In the genomic region with DNA sequence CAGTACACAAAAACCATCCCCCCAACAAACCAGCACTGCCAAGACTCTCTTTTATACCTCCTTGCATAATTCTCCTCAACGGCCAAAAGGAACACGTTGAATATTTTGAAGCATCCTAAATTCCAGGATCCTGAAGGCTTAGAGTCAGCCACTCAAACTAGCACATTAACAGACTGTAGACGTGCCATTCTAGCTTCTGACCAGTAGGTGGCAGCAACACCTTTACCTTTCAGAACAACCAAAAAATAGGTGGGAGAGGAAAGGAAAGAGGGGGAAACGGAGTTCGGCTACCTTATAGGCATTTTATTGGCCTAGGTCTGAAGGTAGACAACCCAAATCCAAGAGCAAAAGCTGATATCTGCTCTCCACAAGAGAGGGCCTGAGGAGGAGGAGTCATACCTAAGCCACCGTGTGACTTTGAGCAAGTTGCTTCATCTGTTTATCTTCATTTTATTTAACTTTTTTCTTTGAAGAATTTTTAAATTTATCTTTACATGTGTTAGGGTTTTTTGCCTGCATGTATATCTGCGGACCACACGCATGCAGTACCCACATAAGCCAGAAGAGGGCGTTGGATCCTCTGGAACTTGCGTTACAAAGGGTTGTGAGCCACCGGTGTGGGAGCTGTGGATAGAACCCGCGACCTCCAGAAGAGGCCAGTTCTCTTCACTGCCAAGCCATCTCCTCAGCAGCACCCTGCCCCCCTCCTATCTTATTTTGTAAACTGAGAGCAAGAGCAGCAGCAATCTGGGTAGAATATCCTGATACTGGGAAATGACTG, we compare ENCODE assay signal across 9 mouse cellular contexts. TPM values are rescaled to one million over a fixed set of nuclear protein-coding genes. Genes with fewer than 3 reads are reported as not detected.
DNase-seq lines count a peak whose midpoint lies in the region; ATAC-seq and TF ChIP-seq lines count a peak whose summit lies in the region.
"Had no signal": no experiment of that assay in that cellular context is flagged by ENCODE, and none has a peak within 500 bp of the region (broad histone marks: within the 10 kb centered on the region; RNA-seq: fewer than 3 reads in every experiment).

No protein-coding gene starts in this region.

- H3K4me3 ChIP-seq in kidney, embryonic 14.5 days (ENCODE audit: low read length) = no peak overlapping the region
- H3K4me3 ChIP-seq in ES-Bruce4 (ENCODE audit: low read depth, low read length) = no peak overlapping the region
- no peak overlapping the region for H3K4me3 ChIP-seq in cerebellum, adult 2 months (replicated peaks; ENCODE audit: insufficient read depth, low read depth, low read length)
- no peak overlapping the region for H3K4me3 ChIP-seq in liver, embryonic 14.5 days (ENCODE audit: insufficient read depth in 1 of 2, low read depth in 2 of 2, low read length in 2 of 2)
- H3K4me3 ChIP-seq: embryonic facial prominence, embryonic 15.5 days; limb, embryonic 15.5 days had no signal

- 0 out of 2 replicates have a peak, but pooled peaks cover 6% of the 10 kb centered on the region for H3K4me1 ChIP-seq in kidney, embryonic 14.5 days (ENCODE audit: control insufficient read depth, insufficient read depth, low read length)
- peaks cover 3% of the 10 kb centered on the region for H3K4me1 ChIP-seq in ES-Bruce4 (ENCODE audit: control insufficient read depth, insufficient read depth, low read length)
- no peaks in the 10 kb centered on the region for H3K4me1 ChIP-seq in cerebellum, adult 2 months (ENCODE audit: control insufficient read depth, insufficient read depth, low read length)
- no peaks in the 10 kb centered on the region; a peak in 1 of 4 replicates for H3K4me1 ChIP-seq in liver, embryonic 14.5 days (replicated peaks; ENCODE audit: control insufficient read depth in 2 of 2, insufficient read depth in 2 of 2, low read length in 1 of 2)

- WGBS in kidney, embryonic 14.5 days = 33% methylated on average over 13 of the region's 13 CpGs
- WGBS in cerebellum, adult 2 months = 36% methylated on average over 13 of the region's 13 CpGs
- 27% methylated on average over 13 of the region's 13 CpGs for WGBS in liver, embryonic 14.5 days (ENCODE audit: insufficient replicate concordance)

- DNase-seq in kidney, adult 11 months = peak; percentile 35
- DNase-seq in cerebellum, adult 2 months = peak; percentile 55 to 63
- peak; percentile 60 for DNase-seq in heart, postnatal 4 days
- peak in 1 of 3 experiments; percentile 47 for DNase-seq in liver, embryonic 14.5 days (ENCODE audit: low read depth in 3 of 3, low spot score in 3 of 3)
- peak; percentile 71 to 72 for DNase-seq in right cerebral cortex, adult 2 months (ENCODE audit: low spot score in 2 of 2)

- no peaks in the 10 kb centered on the region for H3K9me3 ChIP-seq in kidney, embryonic 14.5 days (ENCODE audit: control insufficient read depth, low read length)
- H3K9me3 ChIP-seq in ES-Bruce4 (replicated peaks; ENCODE audit: control insufficient read depth, insufficient read depth, low read length, poor library complexity, severe bottlenecking) = no peaks in the 10 kb centered on the region
- H3K9me3 ChIP-seq in liver, embryonic 14.5 days (ENCODE audit: control insufficient read depth, low read length) = no peaks in the 10 kb centered on the region
- H3K9me3 ChIP-seq: embryonic facial prominence, embryonic 15.5 days; limb, embryonic 15.5 days had no signal

- H3K4me2 ChIP-seq in kidney, embryonic 14.5 days (replicated peaks; ENCODE audit: low read depth, low read length) = no peak overlapping the region
- no peak overlapping the region for H3K4me2 ChIP-seq in liver, embryonic 14.5 days (ENCODE audit: low read depth)
- H3K4me2 ChIP-seq: embryonic facial prominence, embryonic 15.5 days; limb, embryonic 15.5 days had no signal

- TF ChIP-seq CTCF in ES-Bruce4 (IDR thresholded peaks at IDR 0.05; ENCODE audit: low read depth, low read length) = peak; percentile 71
- TF ChIP-seq CTCF in cerebellum, adult 2 months (IDR thresholded peaks at IDR 0.05; ENCODE audit: borderline replicate concordance, insufficient read depth, low read depth, low read length) = peak; percentile 58
- peak; percentile 84 for TF ChIP-seq CTCF in liver, embryonic 14.5 days (IDR thresholded peaks at IDR 0.05; ENCODE audit: low read depth)

- H3K27me3 ChIP-seq in kidney, embryonic 14.5 days (ENCODE audit: control insufficient read depth, insufficient read depth, low read length) = peaks cover 15% of the 10 kb centered on the region
- no peaks in the 10 kb centered on the region for H3K27me3 ChIP-seq in ES-Bruce4 (ENCODE audit: control insufficient read depth, insufficient read depth, low read length, poor library complexity, severe bottlenecking)
- H3K27me3 ChIP-seq in cerebellum, adult 2 months (ENCODE audit: control insufficient read depth, insufficient read depth, low read length) = no peaks in the 10 kb centered on the region
- peaks cover 22% of the 10 kb centered on the region for H3K27me3 ChIP-seq in liver, embryonic 14.5 days (ENCODE audit: control insufficient read depth, insufficient read depth, low read length)

- TF ChIP-seq EP300 in ES-Bruce4 (IDR thresholded peaks at IDR 0.05; ENCODE audit: insufficient read depth, low read depth, low read length) = no peak
- TF ChIP-seq EP300 in liver, embryonic 14.5 days (IDR thresholded peaks at IDR 0.05; ENCODE audit: low read depth) = no peak

- TF ChIP-seq POLR2A in ES-Bruce4 (IDR thresholded peaks at IDR 0.05; ENCODE audit: insufficient read depth, low read length) = no peak
- no peak for TF ChIP-seq POLR2A in cerebellum, adult 2 months (IDR thresholded peaks at IDR 0.05; ENCODE audit: borderline replicate concordance, insufficient read depth, low read length)

- no peak for ATAC-seq in kidney, embryonic 14.5 days (ENCODE audit: low FRiP score, low TSS enrichment)
- ATAC-seq in liver, embryonic 14.5 days (ENCODE audit: insufficient read depth) = no peak

- no peak overlapping the region for H3K9ac ChIP-seq in kidney, embryonic 14.5 days (ENCODE audit: low read depth, low read length)
- peak overlapping the region; percentile 38; the same call in 1 of the 2 replicates for H3K9ac ChIP-seq in ES-Bruce4 (ENCODE audit: low read depth, poor library complexity, severe bottlenecking)
- H3K9ac ChIP-seq in liver, embryonic 14.5 days (replicated peaks) = no peak overlapping the region
- H3K9ac ChIP-seq: embryonic facial prominence, embryonic 15.5 days; limb, embryonic 15.5 days had no signal

- H3K36me3 ChIP-seq in kidney, embryonic 14.5 days (ENCODE audit: control insufficient read depth, insufficient read depth, low read length) = no peaks in the 10 kb centered on the region
- H3K36me3 ChIP-seq in ES-Bruce4 (ENCODE audit: control insufficient read depth, insufficient read depth, low read length, poor library complexity, severe bottlenecking) = no peaks in the 10 kb centered on the region
- no peaks in the 10 kb centered on the region for H3K36me3 ChIP-seq in liver, embryonic 14.5 days (replicated peaks; ENCODE audit: control insufficient read depth, insufficient read depth, low read depth)
- H3K36me3 ChIP-seq: embryonic facial prominence, embryonic 15.5 days; limb, embryonic 15.5 days had no signal

- no peak overlapping the region for H3K27ac ChIP-seq in kidney, embryonic 14.5 days (ENCODE audit: low read depth, low read length)
- peak overlapping the region; percentile 82 for H3K27ac ChIP-seq in ES-Bruce4 (ENCODE audit: insufficient read depth, low read length)
- no peak overlapping the region for H3K27ac ChIP-seq in cerebellum, adult 2 months (ENCODE audit: insufficient read depth, low read length)
- no peak overlapping the region for H3K27ac ChIP-seq in liver, embryonic 14.5 days
- H3K27ac ChIP-seq: embryonic facial prominence, embryonic 15.5 days; limb, embryonic 15.5 days had no signal

RNA-seq across cellular contexts. Expression of a gene that starts 5.3 kb away (rescaled TPM):
- polyA plus RNA-seq in kidney, embryonic 14.5 days (2014; fragmentation: Nextera tagmentation; extraction: Ambion mirVana) = 0.13 and 0.31 TPM in 2 replicates
- 8.0 and 11.5 TPM in 2 replicates for polyA plus RNA-seq in ES-Bruce4 (2011; ENCODE audit: insufficient read depth, insufficient read length, low read depth, missing spikeins)
- polyA plus RNA-seq in cerebellum, adult 2 months (2012; rRNA removed) = 25.7 and 37.7 TPM in 2 replicates
- total RNA-seq in heart, postnatal 4 days (2021) = 1 to 10 TPM in 1 of 2 experiments, under 1 TPM in 1; 0.60 to 1.3 TPM
- polyA plus RNA-seq in liver, embryonic 14.5 days (2012; rRNA removed) = 1.1 and 1.2 TPM in 2 replicates
- 0.32 and 0.53 TPM in 2 replicates for polyA plus RNA-seq in liver, embryonic 14.5 days (2014; fragmentation: Nextera tagmentation; extraction: Ambion mirVana)

RNA-seq across cellular contexts. Expression of a gene that starts 20.0 kb away (rescaled TPM):
- polyA plus RNA-seq in kidney, embryonic 14.5 days (2014; fragmentation: Nextera tagmentation; extraction: Ambion mirVana) = 187 and 196 TPM in 2 replicates
- 407 and 426 TPM in 2 replicates for polyA plus RNA-seq in ES-Bruce4 (2011; ENCODE audit: insufficient read depth, insufficient read length, low read depth, missing spikeins)
- 6.4 and 9.0 TPM in 2 replicates for polyA plus RNA-seq in cerebellum, adult 2 months (2012; rRNA removed)
- total RNA-seq in heart, postnatal 4 days (2021) = 100 to 1,000 TPM; 200 to 203 TPM
- 273 and 373 TPM in 2 replicates for polyA plus RNA-seq in liver, embryonic 14.5 days (2012; rRNA removed)
- polyA plus RNA-seq in liver, embryonic 14.5 days (2014; fragmentation: Nextera tagmentation; extraction: Ambion mirVana) = 277 and 278 TPM in 2 replicates

RNA-seq across cellular contexts. Expression of a gene that starts 24.7 kb away (rescaled TPM):
- polyA plus RNA-seq in kidney, embryonic 14.5 days (2014; fragmentation: Nextera tagmentation; extraction: Ambion mirVana) = 27.3 and 31.7 TPM in 2 replicates
- 43.3 and 46.5 TPM in 2 replicates for polyA plus RNA-seq in ES-Bruce4 (2011; ENCODE audit: insufficient read depth, insufficient read length, low read depth, missing spikeins)
- polyA plus RNA-seq in cerebellum, adult 2 months (2012; rRNA removed) = 0.07 and 0.22 TPM in 2 replicates
- 10 to 100 TPM; 17.8 to 18.7 TPM for total RNA-seq in heart, postnatal 4 days (2021)
- 14.3 and 15.7 TPM in 2 replicates for polyA plus RNA-seq in liver, embryonic 14.5 days (2012; rRNA removed)
- polyA plus RNA-seq in liver, embryonic 14.5 days (2014; fragmentation: Nextera tagmentation; extraction: Ambion mirVana) = 11.1 and 12.1 TPM in 2 replicates

RNA-seq across cellular contexts. Expression of a gene that starts 38.0 kb away (rescaled TPM):
- polyA plus RNA-seq in kidney, embryonic 14.5 days (2014; fragmentation: Nextera tagmentation; extraction: Ambion mirVana) = 0.43 and 1.3 TPM in 2 replicates
- polyA plus RNA-seq in ES-Bruce4 (2011; ENCODE audit: insufficient read depth, insufficient read length, low read depth, missing spikeins) = 0.96 TPM in 1 of 2 replicates, not detected in the other
- polyA plus RNA-seq in cerebellum, adult 2 months (2012; rRNA removed) = 1.3 and 1.6 TPM in 2 replicates
- total RNA-seq in heart, postnatal 4 days (2021) = under 1 TPM in 1 of 2 experiments, not detected in 1; 0.19 TPM
- not detected in 2 replicates for polyA plus RNA-seq in liver, embryonic 14.5 days (2012; rRNA removed)
- not detected in 2 replicates for polyA plus RNA-seq in liver, embryonic 14.5 days (2014; fragmentation: Nextera tagmentation; extraction: Ambion mirVana)
- polyA plus RNA-seq: limb, embryonic 15.5 days had no signal

RNA-seq across cellular contexts. Expression of a gene that starts 43.3 kb away (rescaled TPM):
- polyA plus RNA-seq in kidney, embryonic 14.5 days (2014; fragmentation: Nextera tagmentation; extraction: Ambion mirVana) = 5.4 and 7.1 TPM in 2 replicates
- 5.0 and 5.4 TPM in 2 replicates for polyA plus RNA-seq in ES-Bruce4 (2011; ENCODE audit: insufficient read depth, insufficient read length, low read depth, missing spikeins)
- polyA plus RNA-seq in cerebellum, adult 2 months (2012; rRNA removed) = 0.13 TPM in 1 of 2 replicates, not detected in the other
- total RNA-seq in heart, postnatal 4 days (2021) = 1 to 10 TPM in 1 of 2 experiments, under 1 TPM in 1; 0.79 to 1.2 TPM
- polyA plus RNA-seq in liver, embryonic 14.5 days (2012; rRNA removed) = 11.4 and 12.1 TPM in 2 replicates
- polyA plus RNA-seq in liver, embryonic 14.5 days (2014; fragmentation: Nextera tagmentation; extraction: Ambion mirVana) = 10.9 and 11.6 TPM in 2 replicates

Comparison
In these comparisons a context has a peak if more than half of its experiments do, and no peak if none do; other contexts are left out.
1. RNA of a gene that starts 20.0 kb away (polyA plus RNA-seq): 407 to 426 TPM in ES-Bruce4, 273 to 373 TPM in liver, embryonic 14.5 days and 187 to 196 TPM in kidney, embryonic 14.5 days; 6.4 to 9.0 TPM in cerebellum, adult 2 months; every median in the first group is over 10 times any median in the second.
2. Peak in every context shown above with its lines, with median percentiles within 50 percentile points of each other: CTCF ChIP-seq.